Mouse (Mus musculus) megakaryocyte, embryonic 14.5 days (primary cell): ENCODE data around the gene Crmp1. TPM values are rescaled to one million over a fixed set of nuclear protein-coding genes. Genes with fewer than 3 reads are reported as not detected.

Experiments
- H3K27me3 ChIP-seq: replicated peaks from 2 replicates; pipeline ENCODE3; 2012; ENCODE audit warnings: inconsistent platforms
- H3K36me3 ChIP-seq: replicated peaks from 2 replicates; pipeline ENCODE3; 2012; ENCODE audit warnings: low read length, inconsistent platforms, mixed read lengths
- H3K4me1 ChIP-seq: 2 replicates; pipeline ENCODE4 v1.6.1; 2012; ENCODE audit warnings: inconsistent platforms
- H3K4me3 ChIP-seq: replicated peaks from 2 replicates; pipeline ENCODE3; 2012; ENCODE audit warnings: moderate library complexity, mild to moderate bottlenecking, inconsistent platforms
- H3K9me3 ChIP-seq: 2 replicates; pipeline ENCODE4 v1.6.1; 2012; ENCODE audit warnings: inconsistent platforms
- FLI1 ChIP-seq: IDR thresholded peaks from 2 replicates; pipeline ENCODE4 v1.6.1; 2012; ENCODE audit warnings: low read length, inconsistent platforms, mixed read lengths
- GATA1 ChIP-seq: IDR thresholded peaks from 3 replicates; pipeline ENCODE4 v1.6.1; 2012; ENCODE audit warnings: mixed read lengths, low read length, inconsistent platforms, borderline replicate concordance
- polyA plus RNA-seq: library from polyadenylated mRNA; stranded (reverse); fragments of >175 nt; gene quantifications from 2 replicates; pipeline ENCODE4 v1.2.3, GENCODE M21; 2012; ENCODE audit warnings: low replicate concordance; ENCODE audit not compliant: insufficient read depth

Crmp1 gene
- polyA plus RNA-seq, 1 experiment, result not detected

DNA sequence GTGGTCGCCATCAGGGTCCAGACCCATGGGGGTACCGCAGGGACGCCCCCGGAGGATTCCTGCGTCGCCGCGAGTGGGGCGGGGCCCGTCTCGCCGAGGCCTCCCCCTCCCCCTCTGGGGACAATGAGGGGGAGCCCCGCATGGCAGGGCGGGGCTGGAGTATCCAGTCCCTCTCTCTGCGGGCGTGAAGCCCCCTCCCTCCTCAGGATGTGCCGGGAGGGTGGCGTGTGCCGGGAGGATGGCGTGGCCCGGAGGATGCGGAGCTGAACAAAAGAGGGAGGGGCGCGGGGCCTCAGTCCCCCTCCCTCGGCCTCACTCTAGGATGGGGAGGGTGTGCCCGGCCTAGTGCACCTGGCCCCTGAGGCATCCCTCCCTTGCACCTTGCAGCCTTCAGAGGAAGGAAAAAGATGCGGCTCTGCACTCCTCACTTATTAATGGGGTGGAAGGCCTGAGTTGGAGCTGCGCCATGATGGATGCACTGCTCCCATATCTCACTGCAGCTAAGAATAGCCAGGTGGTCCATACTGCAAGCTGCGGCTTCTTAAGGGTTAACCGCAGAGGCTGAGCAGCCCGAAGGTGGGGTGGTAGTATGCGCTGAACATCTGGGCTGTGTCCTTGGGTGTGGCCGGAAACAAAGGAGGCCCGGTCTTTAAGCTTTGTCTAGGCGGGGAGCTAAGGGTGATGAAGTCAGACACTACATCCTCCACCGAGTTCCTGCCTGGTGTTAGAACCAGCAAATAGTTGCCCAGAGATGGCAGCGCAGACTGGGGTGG lies 4.6 kb downstream of the Crmp1 start:
- Histone ChIP-seq H3K4me3 (no peak overlapping the region), H3K36me3 (no peaks in the 10 kb centered on the region), H3K27me3 (peaks cover 71% of the 10 kb centered on the region), H3K4me1 (peaks cover 11% of the 10 kb centered on the region; the same call in 1 of the 2 replicates), H3K9me3 (peaks cover 17% of the 10 kb centered on the region)
- no peak for TF ChIP-seq FLI1
- no peak for TF ChIP-seq GATA1

DNA sequence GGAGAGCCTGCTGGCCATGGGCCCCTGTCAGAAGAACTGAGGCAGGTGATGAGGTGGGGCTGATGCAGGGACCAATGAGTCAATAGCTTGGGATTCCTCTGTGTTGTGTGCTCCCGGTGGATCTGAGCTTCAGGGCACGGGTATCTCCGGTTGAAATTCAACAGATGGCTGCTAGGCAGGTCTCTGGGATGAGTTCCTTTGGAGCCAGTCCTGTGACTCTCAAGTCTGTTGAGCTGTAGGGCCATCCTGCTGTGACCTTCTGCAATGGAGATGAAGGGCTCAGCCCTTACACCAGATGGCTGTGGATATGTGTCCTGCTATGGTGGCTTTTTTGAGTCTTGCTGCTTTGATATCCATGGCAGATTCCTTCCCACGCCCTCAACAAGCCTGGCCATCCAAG lies 5.7 kb downstream of the Crmp1 start:
- peaks cover 60% of the 10 kb centered on the region for H3K27me3 ChIP-seq
- no peak overlapping the region for H3K4me3 ChIP-seq
- TF ChIP-seq FLI1 (no peak), GATA1 (no peak)
- H3K9me3 ChIP-seq, result peaks cover 6% of the 10 kb centered on the region
- H3K36me3 ChIP-seq, result no peaks in the 10 kb centered on the region
- peaks cover 5% of the 10 kb centered on the region; the same call in 1 of the 2 replicates for H3K4me1 ChIP-seq

DNA sequence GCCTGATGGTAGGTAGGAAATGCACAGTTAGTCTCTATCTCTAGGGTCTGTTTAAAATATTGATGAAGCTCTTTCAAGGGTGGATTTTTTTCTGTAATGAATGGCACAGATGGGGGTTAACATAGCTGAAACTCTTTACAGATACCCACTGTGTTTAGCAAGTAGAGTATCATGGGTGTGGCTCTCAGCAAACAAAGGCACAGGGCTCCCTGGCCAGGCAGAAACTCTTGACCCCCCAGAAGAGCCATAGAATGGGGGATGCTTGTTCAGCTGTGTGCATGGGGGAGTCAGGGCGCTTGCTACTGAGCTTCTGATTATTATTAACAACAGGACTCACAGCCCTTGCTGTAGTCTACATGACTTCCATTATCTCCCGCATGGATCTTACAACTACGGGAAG lies 7.1 kb downstream of the Crmp1 start:
- Histone ChIP-seq H3K27me3 (peaks cover 46% of the 10 kb centered on the region), H3K9me3 (no peaks in the 10 kb centered on the region; the same call in 1 of the 2 replicates), H3K4me1 (peaks cover 5% of the 10 kb centered on the region; the same call in 1 of the 2 replicates), H3K4me3 (no peak overlapping the region), H3K36me3 (no peaks in the 10 kb centered on the region)
- TF ChIP-seq GATA1 (no peak), FLI1 (no peak)

DNA sequence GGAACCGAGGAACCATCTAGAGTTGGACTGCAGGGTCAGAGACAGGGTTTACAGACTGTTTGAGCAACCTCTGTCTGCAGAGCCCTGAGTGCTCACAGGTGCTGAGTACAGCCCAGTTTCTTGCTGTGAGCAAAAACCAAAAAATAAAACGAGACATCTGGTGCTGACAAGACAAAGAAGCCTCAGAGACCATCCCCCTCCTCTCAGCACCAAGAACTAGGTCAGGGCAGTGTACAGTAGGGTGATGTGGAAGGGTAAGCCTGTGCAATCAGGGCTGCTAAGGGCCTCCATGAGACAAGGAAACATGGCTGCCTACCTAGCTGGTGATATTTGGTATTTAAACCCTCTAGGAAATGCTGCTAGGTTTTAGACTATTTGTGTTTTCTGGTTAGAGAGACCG lies 9.9 kb downstream of the Crmp1 start:
- peaks cover 18% of the 10 kb centered on the region for H3K27me3 ChIP-seq
- no peak overlapping the region for H3K4me3 ChIP-seq
- TF ChIP-seq FLI1 (no peak), GATA1 (no peak)
- no peaks in the 10 kb centered on the region; the same call in 1 of the 2 replicates for H3K4me1 ChIP-seq
- H3K9me3 ChIP-seq, result no peaks in the 10 kb centered on the region
- no peaks in the 10 kb centered on the region for H3K36me3 ChIP-seq

DNA sequence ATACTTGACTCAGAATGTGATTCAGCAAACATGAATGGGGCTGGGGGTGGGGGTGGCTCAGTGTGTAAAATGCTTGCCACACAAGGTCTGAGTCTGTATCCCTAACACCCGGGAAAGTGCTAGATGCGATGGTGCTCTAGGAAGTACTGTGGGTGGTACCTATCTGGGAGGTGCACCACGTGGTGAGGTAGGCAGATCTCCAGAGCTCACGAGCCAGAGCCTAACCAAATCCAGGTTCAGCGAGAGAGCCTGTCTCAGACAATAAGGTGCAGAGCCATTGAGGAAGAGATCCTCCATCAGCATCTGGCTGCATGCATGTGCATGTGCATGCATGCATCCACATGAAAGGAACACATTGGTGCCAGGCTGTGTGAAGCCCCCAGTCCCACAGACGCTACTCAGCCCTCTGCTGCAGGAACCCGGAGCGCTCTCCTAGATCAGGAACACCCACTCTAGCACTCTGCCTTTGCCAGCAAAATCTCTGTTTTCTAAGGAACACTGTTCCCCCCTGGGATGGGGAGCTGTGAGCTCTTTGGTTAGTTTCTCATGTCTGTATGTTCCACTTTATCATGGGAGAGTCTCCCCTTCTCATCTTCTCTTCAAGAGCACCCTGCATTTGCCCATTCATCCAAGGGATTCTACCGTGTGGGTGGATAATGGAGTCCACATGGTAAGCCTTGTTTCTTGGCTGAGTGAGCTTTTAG lies 10.5 kb downstream of the Crmp1 start:
- Histone ChIP-seq H3K36me3 (no peaks in the 10 kb centered on the region), H3K27me3 (peaks cover 13% of the 10 kb centered on the region), H3K4me1 (no peaks in the 10 kb centered on the region), H3K4me3 (no peak overlapping the region), H3K9me3 (no peaks in the 10 kb centered on the region)
- no peak for TF ChIP-seq GATA1
- no peak for TF ChIP-seq FLI1

DNA sequence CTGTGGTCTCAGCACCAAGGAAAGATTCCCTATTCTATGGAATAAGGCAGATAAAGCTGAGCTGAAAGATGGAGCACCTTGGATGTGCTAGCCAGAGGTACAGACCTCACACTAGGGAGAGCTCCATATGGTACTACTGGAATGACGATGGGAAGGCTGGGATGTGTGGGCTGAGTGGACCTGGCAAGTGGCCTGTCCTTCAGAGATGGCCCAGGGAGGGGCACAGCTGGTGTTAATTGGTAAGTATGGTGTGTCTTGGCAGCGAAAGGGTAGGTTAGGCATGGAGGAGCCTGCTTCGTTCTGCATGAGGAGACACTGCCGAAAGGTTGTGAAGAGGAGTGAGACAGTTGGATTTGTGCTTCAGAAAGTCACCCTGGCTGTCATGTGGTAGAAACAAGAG lies 12.8 kb downstream of the Crmp1 start:
- Histone ChIP-seq H3K9me3 (no peaks in the 10 kb centered on the region), H3K4me1 (no peaks in the 10 kb centered on the region), H3K36me3 (no peaks in the 10 kb centered on the region), H3K27me3 (no peaks in the 10 kb centered on the region), H3K4me3 (no peak overlapping the region)
- TF ChIP-seq GATA1, result no peak

DNA sequence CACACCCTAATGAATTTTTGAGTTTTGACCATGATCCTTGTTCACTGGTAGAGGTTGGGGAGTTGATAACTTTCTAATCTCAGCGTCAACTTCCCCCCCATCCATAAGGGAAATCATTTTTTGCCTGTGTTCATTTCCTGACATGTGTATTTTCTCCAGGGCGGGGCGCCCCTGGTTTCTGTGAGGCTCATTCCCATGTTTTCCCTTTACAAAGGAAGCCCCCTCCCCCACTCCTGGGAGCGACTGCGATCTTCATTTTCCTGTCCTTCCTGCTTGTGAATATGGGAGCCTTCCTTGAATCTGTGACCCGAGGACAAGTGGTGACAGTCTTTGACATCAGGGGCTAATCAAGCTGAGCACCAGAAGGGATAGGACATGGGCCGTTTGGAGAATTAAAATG lies 15.1 kb downstream of the Crmp1 start:
- Histone ChIP-seq H3K27me3 (peaks cover 2% of the 10 kb centered on the region), H3K4me3 (no peak overlapping the region), H3K9me3 (no peaks in the 10 kb centered on the region), H3K4me1 (no peaks in the 10 kb centered on the region), H3K36me3 (no peaks in the 10 kb centered on the region)
- TF ChIP-seq GATA1 (no peak), FLI1 (no peak)

DNA sequence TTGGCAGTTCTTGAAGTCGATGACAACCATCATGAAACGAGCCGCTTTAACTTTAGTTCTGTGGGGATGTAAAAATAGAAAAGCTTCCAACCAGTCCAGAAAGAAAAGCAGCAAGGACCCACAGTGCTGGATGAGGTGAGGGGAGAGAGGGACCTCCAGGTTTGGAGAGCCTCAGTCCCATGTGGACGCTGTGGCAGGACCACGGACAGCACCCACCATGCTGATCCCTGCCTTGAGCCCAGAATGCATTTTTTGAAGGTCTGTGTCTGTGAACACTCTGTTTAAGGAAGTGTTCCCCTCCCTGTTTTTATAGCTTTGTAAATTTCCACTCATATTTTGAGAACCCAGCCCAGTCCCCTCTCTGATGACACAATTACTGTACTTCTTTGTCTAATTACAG lies 15.5 kb downstream of the Crmp1 start:
- Histone ChIP-seq H3K36me3 (no peaks in the 10 kb centered on the region), H3K4me1 (no peaks in the 10 kb centered on the region), H3K27me3 (peaks cover 2% of the 10 kb centered on the region), H3K4me3 (no peak overlapping the region), H3K9me3 (no peaks in the 10 kb centered on the region)
- no peak for TF ChIP-seq FLI1
- no peak for TF ChIP-seq GATA1

DNA sequence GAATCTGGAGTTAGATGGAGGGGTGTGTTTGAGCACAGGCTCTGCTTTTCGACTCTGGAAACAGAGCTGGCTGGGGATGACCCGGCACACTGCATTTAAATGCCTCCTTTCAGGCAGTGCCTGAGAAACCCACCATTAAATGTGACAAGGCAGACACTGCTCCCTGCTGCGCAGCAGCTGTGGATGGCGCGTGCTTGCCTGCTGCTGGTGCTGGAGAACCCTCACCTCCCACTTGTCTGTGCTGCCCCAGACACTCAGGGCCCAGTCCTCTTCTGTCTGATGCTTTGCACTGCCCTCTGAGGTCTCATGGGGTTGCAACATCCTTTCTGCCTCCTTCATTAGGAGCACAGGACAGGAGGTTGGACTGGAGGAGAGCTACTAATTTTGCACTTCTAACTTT lies 20.0 kb downstream of the Crmp1 start:
- Histone ChIP-seq H3K4me1 (no peaks in the 10 kb centered on the region), H3K9me3 (no peaks in the 10 kb centered on the region), H3K4me3 (no peak overlapping the region), H3K36me3 (no peaks in the 10 kb centered on the region), H3K27me3 (peaks cover 2% of the 10 kb centered on the region)
- TF ChIP-seq GATA1 (no peak), FLI1 (no peak)

DNA sequence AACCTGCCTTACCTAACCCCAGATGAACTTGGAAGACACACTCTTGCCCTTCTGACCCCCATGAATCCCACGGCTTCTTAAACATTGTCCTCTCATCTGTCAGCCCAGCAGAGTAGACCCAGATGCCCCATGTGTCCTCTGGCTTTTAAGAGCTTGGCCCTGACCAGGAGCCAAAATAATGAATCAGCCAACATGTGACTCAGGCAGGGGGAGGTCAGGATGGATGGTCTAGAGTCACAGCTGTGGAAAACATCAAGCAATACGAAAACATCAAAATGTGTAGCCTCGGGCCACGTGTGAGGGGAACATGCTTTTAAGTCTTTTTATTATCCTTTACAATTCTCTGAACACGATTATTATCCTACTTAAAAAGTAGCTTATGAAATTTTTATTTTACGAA lies 22.1 kb downstream of the Crmp1 start:
- Histone ChIP-seq H3K9me3 (no peaks in the 10 kb centered on the region), H3K36me3 (no peaks in the 10 kb centered on the region), H3K27me3 (peaks cover 2% of the 10 kb centered on the region), H3K4me3 (no peak overlapping the region), H3K4me1 (no peaks in the 10 kb centered on the region)
- TF ChIP-seq GATA1, result no peak
- no peak for TF ChIP-seq FLI1
